Comparison of ENCODE assay signal across 7 mouse cellular contexts in the genomic region with DNA sequence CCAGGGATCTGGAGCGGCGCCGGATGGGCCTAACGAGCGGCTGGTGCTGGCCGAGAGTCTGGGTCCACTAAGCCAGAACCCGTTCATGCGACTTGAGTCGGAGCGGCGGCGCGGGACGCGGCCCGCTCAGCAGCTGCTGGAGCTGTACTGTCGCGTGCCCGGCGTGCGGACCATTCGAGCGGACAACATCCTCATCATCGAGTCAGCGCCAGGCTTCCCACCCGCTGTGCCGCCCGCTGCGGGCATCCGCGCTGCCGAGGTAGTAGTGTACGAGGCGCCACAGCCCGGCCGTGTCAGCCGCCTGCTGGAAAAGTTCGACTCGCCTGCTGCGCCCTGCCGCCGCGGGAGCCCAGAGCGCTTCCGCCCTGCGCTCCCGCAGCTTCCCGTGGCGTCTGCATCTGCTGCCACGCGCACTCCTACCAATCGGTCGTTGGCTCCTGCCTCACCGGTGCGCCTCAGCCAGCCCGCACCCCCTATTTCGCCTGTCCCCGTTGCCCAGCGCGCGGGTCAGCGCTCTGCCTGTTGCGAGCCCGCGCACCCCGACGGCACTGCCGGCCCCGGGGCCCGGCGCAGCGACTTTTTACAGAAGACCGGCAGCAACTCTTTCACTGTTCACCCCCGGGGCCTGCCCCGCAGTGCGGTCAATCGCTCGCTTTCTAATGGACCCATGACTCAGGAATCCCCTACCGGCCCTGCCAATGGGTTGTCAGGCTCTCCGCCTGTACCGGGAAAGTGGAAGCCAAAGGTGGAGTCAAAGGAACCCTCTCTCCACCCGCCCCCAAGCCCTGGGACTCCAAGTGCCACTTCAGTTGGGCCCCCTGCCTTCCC. TPM values are rescaled to one million over a fixed set of nuclear protein-coding genes. Genes with fewer than 3 reads are reported as not detected.
DNase-seq lines count a peak whose midpoint lies in the region; ATAC-seq and TF ChIP-seq lines count a peak whose summit lies in the region.

No protein-coding gene starts in this region.

- no peak for TF ChIP-seq CTCF in midbrain, postnatal 0 days (IDR thresholded peaks at IDR 0.05)

- peak overlapping the region; percentile 44; the same call in 1 of the 2 replicates for H3K27ac ChIP-seq in heart, embryonic 15.5 days
- H3K27ac ChIP-seq in limb, embryonic 13.5 days, result no peak overlapping the region
- H3K27ac ChIP-seq in midbrain, postnatal 0 days (ENCODE audit: low read depth, low read length), result peak overlapping the region; percentile 67; the same call in 1 of the 2 replicates

- no peaks in the 10 kb centered on the region for H3K9me3 ChIP-seq in heart, embryonic 15.5 days (replicated peaks)
- H3K9me3 ChIP-seq in limb, embryonic 13.5 days, result no peaks in the 10 kb centered on the region
- H3K9me3 ChIP-seq in midbrain, postnatal 0 days (ENCODE audit: low read length), result no peaks in the 10 kb centered on the region

- no peaks in the 10 kb centered on the region for H3K36me3 ChIP-seq in heart, embryonic 15.5 days
- H3K36me3 ChIP-seq in limb, embryonic 13.5 days, result 0 out of 2 replicates have a peak, but pooled peaks cover 6% of the 10 kb centered on the region
- 0 out of 2 replicates have a peak, but pooled peaks cover 6% of the 10 kb centered on the region for H3K36me3 ChIP-seq in midbrain, postnatal 0 days (ENCODE audit: insufficient read depth, low read length)

- under 1% methylated on average over 82 of the region's 82 CpGs for WGBS in heart, embryonic 15.5 days
- under 1% methylated on average over 82 of the region's 82 CpGs for WGBS in limb, embryonic 13.5 days
- under 1% methylated on average over 77 of the region's 82 CpGs for WGBS in midbrain, postnatal 0 days

- H3K4me1 ChIP-seq in heart, embryonic 15.5 days (replicated peaks), result peaks cover 50% of the 10 kb centered on the region
- peaks cover 39% of the 10 kb centered on the region for H3K4me1 ChIP-seq in limb, embryonic 13.5 days
- H3K4me1 ChIP-seq in midbrain, postnatal 0 days (ENCODE audit: insufficient read depth, low read length), result peaks cover 37% of the 10 kb centered on the region

- H3K27me3 ChIP-seq in heart, embryonic 15.5 days, result peaks cover 15% of the 10 kb centered on the region
- peaks cover 22% of the 10 kb centered on the region for H3K27me3 ChIP-seq in limb, embryonic 13.5 days
- peaks cover 3% of the 10 kb centered on the region; the same call in 1 of the 2 replicates for H3K27me3 ChIP-seq in midbrain, postnatal 0 days (ENCODE audit: insufficient read depth, low read length)

- H3K4me2 ChIP-seq in heart, embryonic 15.5 days, result peak overlapping the region; percentile 100
- H3K4me2 ChIP-seq in limb, embryonic 13.5 days (replicated peaks), result peak overlapping the region; percentile 99
- peak overlapping the region; percentile 100 for H3K4me2 ChIP-seq in midbrain, postnatal 0 days (ENCODE audit: low read depth, low read length, poor library complexity, severe bottlenecking)

- H3K4me3 ChIP-seq in heart, embryonic 15.5 days, result peak overlapping the region; percentile 91
- H3K4me3 ChIP-seq in limb, embryonic 13.5 days, result peak overlapping the region; percentile 68
- H3K4me3 ChIP-seq in midbrain, postnatal 0 days (ENCODE audit: low read depth, low read length), result peak overlapping the region; percentile 71

- H3K9ac ChIP-seq in heart, embryonic 15.5 days, result peak overlapping the region; percentile 67
- H3K9ac ChIP-seq in limb, embryonic 13.5 days, result peak overlapping the region; percentile 79
- H3K9ac ChIP-seq in midbrain, postnatal 0 days (replicated peaks; ENCODE audit: low read length, poor library complexity, severe bottlenecking), result peak overlapping the region; percentile 65

- peak; percentile 53 for DNase-seq in 3T3-L1 (ENCODE audit: low read depth, low spot score)
- DNase-seq in CD4-positive helper T cell, adult 2 months (ENCODE audit: low read depth, low spot score), result peak; percentile 82
- DNase-seq in cerebellum, adult 8-10 months, result peak; percentile 82
- peak; percentile 49 for DNase-seq in midbrain, postnatal 0 days (ENCODE audit: low spot score)
- peak; percentile 54 to 69 for DNase-seq in thymus, postnatal 36 days

- ATAC-seq in heart, embryonic 15.5 days (replicated peaks; ENCODE audit: insufficient number of reproducible peaks, insufficient read depth, low FRiP score, low read depth), result peak; percentile 18
- ATAC-seq in limb, embryonic 13.5 days (ENCODE audit: low FRiP score, low read depth), result no peak
- peak; percentile 31 for ATAC-seq in midbrain, postnatal 0 days (ENCODE audit: low FRiP score)

RNA-seq across cellular contexts. Expression of gene Tprn, which starts 0.6 kb away (rescaled TPM):
- polyA plus RNA-seq in heart, embryonic 15.5 days (2015; fragmentation: Nextera tagmentation; extraction: Ambion mirVana), result 3.6 and 5.2 TPM in 2 replicates
- 7.2 and 8.2 TPM in 2 replicates for polyA plus RNA-seq in limb, embryonic 13.5 days (2015; fragmentation: Nextera tagmentation; extraction: Ambion mirVana)
- total RNA-seq in midbrain, postnatal 0 days (2014; rRNA removed), result 23.7 and 45.5 TPM in 2 replicates
- polyA plus RNA-seq in midbrain, postnatal 0 days (2015; fragmentation: Nextera tagmentation; extraction: Ambion mirVana), result 17.8 and 18.1 TPM in 2 replicates

RNA-seq across cellular contexts. Expression of gene Tmem203, which starts 7.8 kb away (rescaled TPM):
- 17.6 and 18.2 TPM in 2 replicates for polyA plus RNA-seq in heart, embryonic 15.5 days (2015; fragmentation: Nextera tagmentation; extraction: Ambion mirVana)
- polyA plus RNA-seq in limb, embryonic 13.5 days (2015; fragmentation: Nextera tagmentation; extraction: Ambion mirVana), result 23.6 and 24.2 TPM in 2 replicates
- 34.4 and 47.8 TPM in 2 replicates for total RNA-seq in midbrain, postnatal 0 days (2014; rRNA removed)
- polyA plus RNA-seq in midbrain, postnatal 0 days (2015; fragmentation: Nextera tagmentation; extraction: Ambion mirVana), result 20.0 and 22.7 TPM in 2 replicates

RNA-seq across cellular contexts. Expression of gene Ssna1, which starts 9.2 kb away (rescaled TPM):
- polyA plus RNA-seq in heart, embryonic 15.5 days (2015; fragmentation: Nextera tagmentation; extraction: Ambion mirVana), result 137 and 152 TPM in 2 replicates
- polyA plus RNA-seq in limb, embryonic 13.5 days (2015; fragmentation: Nextera tagmentation; extraction: Ambion mirVana), result 231 and 234 TPM in 2 replicates
- 71.7 and 83.9 TPM in 2 replicates for total RNA-seq in midbrain, postnatal 0 days (2014; rRNA removed)
- 158 and 172 TPM in 2 replicates for polyA plus RNA-seq in midbrain, postnatal 0 days (2015; fragmentation: Nextera tagmentation; extraction: Ambion mirVana)

RNA-seq across cellular contexts. Expression of gene Anapc2, which starts 9.3 kb away (rescaled TPM):
- 67.5 and 92.0 TPM in 2 replicates for polyA plus RNA-seq in heart, embryonic 15.5 days (2015; fragmentation: Nextera tagmentation; extraction: Ambion mirVana)
- polyA plus RNA-seq in limb, embryonic 13.5 days (2015; fragmentation: Nextera tagmentation; extraction: Ambion mirVana), result 150 and 154 TPM in 2 replicates
- total RNA-seq in midbrain, postnatal 0 days (2014; rRNA removed), result 35.0 and 39.3 TPM in 2 replicates
- 103 and 107 TPM in 2 replicates for polyA plus RNA-seq in midbrain, postnatal 0 days (2015; fragmentation: Nextera tagmentation; extraction: Ambion mirVana)

RNA-seq across cellular contexts. Expression of gene AL732309.1, which starts 16.3 kb away (rescaled TPM):
- polyA plus RNA-seq in heart, embryonic 15.5 days (2015; fragmentation: Nextera tagmentation; extraction: Ambion mirVana), result 2.3 and 3.3 TPM in 2 replicates
- polyA plus RNA-seq in limb, embryonic 13.5 days (2015; fragmentation: Nextera tagmentation; extraction: Ambion mirVana), result 4.4 and 6.0 TPM in 2 replicates
- 7.3 and 12.3 TPM in 2 replicates for total RNA-seq in midbrain, postnatal 0 days (2014; rRNA removed)
- polyA plus RNA-seq in midbrain, postnatal 0 days (2015; fragmentation: Nextera tagmentation; extraction: Ambion mirVana), result 2.4 and 3.0 TPM in 2 replicates
